Mouse (Mus musculus): ENCODE data around the gene Emid1. TPM values are rescaled to one million over a fixed set of nuclear protein-coding genes. Genes with fewer than 3 reads are reported as not detected.

The Emid1 gene
- polyA plus RNA-seq, 1 experiment from 2014 or later: 41.9 TPM

DNA sequence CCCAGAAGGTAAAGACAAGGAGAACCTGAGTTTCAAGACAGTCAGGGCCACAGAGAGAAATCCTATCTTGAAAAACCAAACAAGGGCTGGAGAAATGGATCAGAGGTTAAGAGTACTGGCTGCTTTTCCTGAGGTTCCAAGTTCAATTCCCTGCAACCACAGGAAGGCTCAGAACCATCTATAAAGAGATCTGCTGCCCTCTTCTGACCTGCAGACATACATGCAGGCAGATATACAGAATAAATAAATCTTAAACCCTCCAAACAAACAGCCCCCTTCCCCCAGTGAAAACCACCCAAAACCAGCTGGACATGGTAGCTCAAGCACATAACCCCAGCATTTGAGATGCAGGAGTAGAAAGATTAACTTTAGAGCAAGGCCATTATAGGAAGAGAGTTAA lies 76.3 kb downstream of the Emid1 start:
- Histone ChIP-seq H3K27ac (replicated peaks; ENCODE audit: low read depth, low read length) (no peak overlapping the region), H3K9me3 (ENCODE audit: control insufficient read depth, low read length) (no peaks in the 10 kb centered on the region), H3K4me1 (ENCODE audit: control insufficient read depth, insufficient read depth, low read length) (no peaks in the 10 kb centered on the region), H3K9ac (ENCODE audit: low read depth, low read length) (no peak overlapping the region), H3K4me2 (ENCODE audit: low read depth, low read length) (no peak overlapping the region), H3K4me3 (ENCODE audit: low read depth, low read length) (no peak overlapping the region), H3K36me3 (ENCODE audit: control insufficient read depth, insufficient read depth, low read length) (peaks cover 86% of the 10 kb centered on the region), H3K27me3 (replicated peaks; ENCODE audit: control insufficient read depth, insufficient read depth, low read length) (no peaks in the 10 kb centered on the region)
- ATAC-seq (ENCODE audit: low read depth) (no peak), DNase-seq (ENCODE audit: low spot score) (no peak)

- Histone ChIP-seq H3K9ac (ENCODE audit: low read depth, low read length) (no peak overlapping the region), H3K9me3 (ENCODE audit: control insufficient read depth, low read length) (no peaks in the 10 kb centered on the region), H3K27me3 (replicated peaks; ENCODE audit: control insufficient read depth, insufficient read depth, low read length) (no peaks in the 10 kb centered on the region), H3K36me3 (ENCODE audit: control insufficient read depth, insufficient read depth, low read length) (peaks cover 86% of the 10 kb centered on the region), H3K27ac (replicated peaks; ENCODE audit: low read depth, low read length) (no peak overlapping the region), H3K4me2 (ENCODE audit: low read depth, low read length) (no peak overlapping the region), H3K4me1 (ENCODE audit: control insufficient read depth, insufficient read depth, low read length) (no peaks in the 10 kb centered on the region), H3K4me3 (ENCODE audit: low read depth, low read length) (no peak overlapping the region)
- WGBS: 71% methylated on average over 4 of the region's 4 CpGs
- no peak for DNase-seq (ENCODE audit: low spot score)
- 0 out of 2 replicates have a peak, but pooled peaks have one; percentile 44 for ATAC-seq (ENCODE audit: low read depth)
These were observed 77.2 kb downstream of the Emid1 start for GRCm38 (mm10) chr11:5074882-5075281.

GRCm38 (mm10) chr11:5068126-5068971 lies 83.7 kb downstream of the Emid1 start:
- DNase-seq (ENCODE audit: low spot score): no peak
- no peak overlapping the region for H3K4me3 ChIP-seq (ENCODE audit: low read depth, low read length)
- no peak overlapping the region for H3K4me2 ChIP-seq (ENCODE audit: low read depth, low read length)
- H3K4me1 ChIP-seq (ENCODE audit: control insufficient read depth, insufficient read depth, low read length): peaks cover 15% of the 10 kb centered on the region
- peaks cover 6% of the 10 kb centered on the region for H3K27me3 ChIP-seq (replicated peaks; ENCODE audit: control insufficient read depth, insufficient read depth, low read length)
- H3K36me3 ChIP-seq (ENCODE audit: control insufficient read depth, insufficient read depth, low read length): peaks cover 56% of the 10 kb centered on the region
- no peak overlapping the region for H3K9ac ChIP-seq (ENCODE audit: low read depth, low read length)
- H3K27ac ChIP-seq (replicated peaks; ENCODE audit: low read depth, low read length): no peak overlapping the region
- no peaks in the 10 kb centered on the region for H3K9me3 ChIP-seq (ENCODE audit: control insufficient read depth, low read length)
- WGBS: 86% methylated on average over 9 of the region's 9 CpGs
- no peak for ATAC-seq (ENCODE audit: low read depth)

DNA sequence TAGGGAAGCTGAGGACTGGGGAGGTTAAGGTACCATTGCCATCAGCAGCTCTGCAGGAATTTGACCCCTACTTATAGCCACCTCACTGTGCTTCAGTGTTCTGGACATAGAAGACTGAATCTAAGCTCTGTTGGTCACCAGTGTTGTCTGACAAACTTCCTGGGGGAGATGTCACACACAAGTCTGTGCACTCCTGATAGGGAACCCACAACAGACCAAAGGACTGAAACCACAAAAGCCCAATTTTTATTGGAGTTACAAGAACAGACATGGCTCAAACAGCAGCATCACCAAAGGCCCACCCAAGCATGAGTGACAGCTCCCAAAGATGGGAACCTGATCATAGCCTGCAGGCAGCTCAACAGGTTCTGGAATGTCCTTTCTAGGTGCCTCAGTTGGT lies 85.0 kb downstream of the Emid1 start:
- Histone ChIP-seq H3K4me1 (ENCODE audit: control insufficient read depth, insufficient read depth, low read length) (peaks cover 15% of the 10 kb centered on the region), H3K9ac (ENCODE audit: low read depth, low read length) (no peak overlapping the region), H3K4me2 (ENCODE audit: low read depth, low read length) (no peak overlapping the region), H3K27me3 (replicated peaks; ENCODE audit: control insufficient read depth, insufficient read depth, low read length) (peaks cover 19% of the 10 kb centered on the region), H3K36me3 (ENCODE audit: control insufficient read depth, insufficient read depth, low read length) (peaks cover 43% of the 10 kb centered on the region), H3K27ac (replicated peaks; ENCODE audit: low read depth, low read length) (no peak overlapping the region), H3K9me3 (ENCODE audit: control insufficient read depth, low read length) (no peaks in the 10 kb centered on the region), H3K4me3 (ENCODE audit: low read depth, low read length) (no peak overlapping the region)
- ATAC-seq (ENCODE audit: low read depth) (no peak), DNase-seq (ENCODE audit: low spot score) (no peak)

GRCm38 (mm10) chr11:5065056-5065821 lies 86.8 kb downstream of the Emid1 start, which contains the start of gene Gas2l1:
Gas2l1 (minus strand) TSS chr11:5065327.
- H3K9me3 ChIP-seq (ENCODE audit: control insufficient read depth, low read length): no peaks in the 10 kb centered on the region
- 1% methylated on average over 26 of the region's 50 CpGs for WGBS
- peak within 1 kb of the TSS; percentile 54 for H3K27ac ChIP-seq (replicated peaks; ENCODE audit: low read depth, low read length)
- peak; percentile 93 for DNase-seq (ENCODE audit: low spot score)
- H3K27me3 ChIP-seq (replicated peaks; ENCODE audit: control insufficient read depth, insufficient read depth, low read length): peaks cover 38% of the 10 kb centered on the region
- H3K4me1 ChIP-seq (ENCODE audit: control insufficient read depth, insufficient read depth, low read length): peaks cover 21% of the 10 kb centered on the region
- peak within 1 kb of the TSS; percentile 96 for H3K4me2 ChIP-seq (ENCODE audit: low read depth, low read length)
- ATAC-seq (ENCODE audit: low read depth): peak; percentile 86
- H3K4me3 ChIP-seq (ENCODE audit: low read depth, low read length): peak within 1 kb of the TSS; percentile 82
- H3K36me3 ChIP-seq (ENCODE audit: control insufficient read depth, insufficient read depth, low read length): peaks cover 34% of the 10 kb centered on the region
- peak within 1 kb of the TSS; percentile 78 for H3K9ac ChIP-seq (ENCODE audit: low read depth, low read length)

GRCm38 (mm10) chr11:5064282-5065055 lies 87.6 kb downstream of the Emid1 start:
- WGBS: 16% methylated on average over 22 of the region's 38 CpGs
- Histone ChIP-seq H3K36me3 (ENCODE audit: control insufficient read depth, insufficient read depth, low read length) (peaks cover 28% of the 10 kb centered on the region), H3K27ac (replicated peaks; ENCODE audit: low read depth, low read length) (no peak overlapping the region; the same call in 1 of the 2 replicates), H3K27me3 (replicated peaks; ENCODE audit: control insufficient read depth, insufficient read depth, low read length) (peaks cover 45% of the 10 kb centered on the region), H3K4me3 (ENCODE audit: low read depth, low read length) (peak overlapping the region; percentile 82), H3K9me3 (ENCODE audit: control insufficient read depth, low read length) (no peaks in the 10 kb centered on the region), H3K9ac (ENCODE audit: low read depth, low read length) (peak overlapping the region; percentile 78), H3K4me2 (ENCODE audit: low read depth, low read length) (peak overlapping the region; percentile 96), H3K4me1 (ENCODE audit: control insufficient read depth, insufficient read depth, low read length) (peaks cover 21% of the 10 kb centered on the region)
- ATAC-seq (ENCODE audit: low read depth) (no peak), DNase-seq (ENCODE audit: low spot score) (no peak)

DNA sequence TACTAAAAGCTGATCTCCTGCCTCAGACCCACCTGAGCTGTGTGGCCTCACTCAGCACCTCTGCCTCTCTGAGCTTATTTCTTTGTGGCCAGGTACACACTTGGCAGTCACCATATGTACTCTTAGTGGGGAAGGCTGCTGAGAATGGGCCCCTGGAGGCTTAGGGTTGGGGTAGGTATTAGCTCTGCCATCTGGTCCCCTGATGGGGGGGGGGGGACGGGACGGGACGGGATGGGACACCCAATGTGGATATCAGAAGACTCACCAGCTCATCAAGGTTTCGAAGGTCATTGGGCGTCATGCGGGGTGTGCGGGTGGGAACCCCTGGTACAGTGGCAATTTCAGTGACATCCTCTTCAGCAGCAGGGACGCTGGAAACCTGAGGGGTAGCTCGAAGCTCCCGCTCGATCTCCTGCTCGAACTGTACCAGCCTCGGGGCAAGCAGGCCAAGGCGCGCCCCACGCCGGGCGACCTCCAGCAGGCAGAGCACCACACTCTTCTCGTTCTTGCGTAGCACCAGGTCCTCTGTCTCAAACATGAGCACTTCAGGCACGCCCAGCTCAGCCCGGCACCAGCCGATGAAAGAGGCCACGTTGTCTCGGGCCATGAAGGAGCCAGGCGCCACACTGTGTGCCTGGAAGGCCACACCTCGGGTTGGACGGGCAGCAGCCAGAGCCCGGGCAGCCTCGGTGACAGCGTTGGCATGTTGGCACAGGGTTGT lies 88.3 kb downstream of the Emid1 start:
- Histone ChIP-seq H3K36me3 (ENCODE audit: control insufficient read depth, insufficient read depth, low read length) (peaks cover 20% of the 10 kb centered on the region), H3K27me3 (replicated peaks; ENCODE audit: control insufficient read depth, insufficient read depth, low read length) (peaks cover 53% of the 10 kb centered on the region), H3K4me2 (ENCODE audit: low read depth, low read length) (peak overlapping the region; percentile 96), H3K27ac (replicated peaks; ENCODE audit: low read depth, low read length) (no peak overlapping the region), H3K4me3 (ENCODE audit: low read depth, low read length) (peak overlapping the region; percentile 82), H3K9ac (ENCODE audit: low read depth, low read length) (peak overlapping the region; percentile 78; the same call in 1 of the 2 replicates), H3K4me1 (ENCODE audit: control insufficient read depth, insufficient read depth, low read length) (peaks cover 21% of the 10 kb centered on the region), H3K9me3 (ENCODE audit: control insufficient read depth, low read length) (no peaks in the 10 kb centered on the region)
- WGBS: 53% methylated on average over 31 of the region's 31 CpGs
- ATAC-seq (ENCODE audit: low read depth) (no peak), DNase-seq (ENCODE audit: low spot score) (no peak)

Data from embryonic facial prominence, embryonic 14.5 days (tissue).